Mouse (Mus musculus): ENCODE results near the gene Disc1.

GRCm38 (mm10) chr8:125279892-125280291 is 225.9 kb downstream of the Disc1 start:
- no peak for TF ChIP-seq EP300 (IDR thresholded peaks at IDR 0.05; ENCODE audit: low read length)
- no peak for TF ChIP-seq USF2 (conservative IDR thresholded peaks at IDR 0.05; ENCODE audit: low read depth, low read length)
- TF ChIP-seq RAD21 (IDR thresholded peaks at IDR 0.05; ENCODE audit: low read depth, low read length) = no peak
- TF ChIP-seq CTCF (conservative IDR thresholded peaks at IDR 0.05 in 1 of 2, IDR thresholded peaks at IDR 0.05 in 1 of 2; ENCODE audit: low read depth in 2 of 2, low read length in 2 of 2) = no peak
- TF ChIP-seq MAX (IDR thresholded peaks at IDR 0.05; ENCODE audit: low read length) = no peak
- TF ChIP-seq POLR2A (IDR thresholded peaks at IDR 0.05; ENCODE audit: low read depth, low read length) = no peak
- no peak for TF ChIP-seq GABPA (IDR thresholded peaks at IDR 0.05; ENCODE audit: insufficient replicate concordance, low read depth, low read length)
- no peak for TF ChIP-seq ETS1 (conservative IDR thresholded peaks at IDR 0.05; ENCODE audit: low read depth, low read length)
